Mouse (Mus musculus) adrenal gland, adult 18-20 months (tissue): ENCODE measurements at regions not wholly inside any gene's neighbourhood (a gene's known extent, or its start where the extent isn't known, plus 50 kb on each side); places are given as distances from the start of the nearest gene placed in this dataset.
"Not testable (repeated sequence)": the region's sequence is repeated elsewhere in the genome, so short reads cannot be mapped to it uniquely, and the experiment has no call there.

Experiments used
- DNase-seq, 2 experiments: peaks; one replicate each; pipeline ENCODE4 v3.0.0; 2021 to 2022; ENCODE audit warnings: low spot score in 2 of 2

GRCm38 (mm10) chr3:9067048-9067447 is 542.8 kb downstream of the Zfp704 start:
- DNase-seq: peak; percentile 79 to 85

GRCm38 (mm10) chr3:9066374-9066773 is 543.5 kb downstream of the Zfp704 start:
- no peak for DNase-seq

- no peak for DNase-seq
These were observed 544.0 kb downstream of the Zfp704 start for GRCm38 (mm10) chr3:9065892-9066291.

GRCm38 (mm10) chr3:9064266-9065031 is 545.4 kb downstream of the Zfp704 start:
- peak; percentile 30 to 49 for DNase-seq

- DNase-seq: no peak
These were observed 546.2 kb downstream of the Zfp704 start for GRCm38 (mm10) chr3:9063662-9064061.

- DNase-seq: no peak
These were observed 548.5 kb downstream of the Zfp704 start for GRCm38 (mm10) chr3:9061396-9061795.

- DNase-seq: not testable (repeated sequence)
These were observed 552.2 kb downstream of the Zfp704 start for GRCm38 (mm10) chr3:9057703-9058102.

- DNase-seq: no peak
These were observed 553.0 kb downstream of the Zfp704 start for GRCm38 (mm10) chr3:9056846-9057245.

GRCm38 (mm10) chr3:9055780-9056179 is 554.1 kb downstream of the Zfp704 start:
- DNase-seq: no peak
